Mouse (Mus musculus): ENCODE measurements around the gene Tgfb1i1. TPM values are rescaled to one million over a fixed set of nuclear protein-coding genes. Genes with fewer than 3 reads are reported as not detected.

Gene Tgfb1i1
- polyA plus RNA-seq, 1 experiment from 2014 or later = 179 TPM

DNA sequence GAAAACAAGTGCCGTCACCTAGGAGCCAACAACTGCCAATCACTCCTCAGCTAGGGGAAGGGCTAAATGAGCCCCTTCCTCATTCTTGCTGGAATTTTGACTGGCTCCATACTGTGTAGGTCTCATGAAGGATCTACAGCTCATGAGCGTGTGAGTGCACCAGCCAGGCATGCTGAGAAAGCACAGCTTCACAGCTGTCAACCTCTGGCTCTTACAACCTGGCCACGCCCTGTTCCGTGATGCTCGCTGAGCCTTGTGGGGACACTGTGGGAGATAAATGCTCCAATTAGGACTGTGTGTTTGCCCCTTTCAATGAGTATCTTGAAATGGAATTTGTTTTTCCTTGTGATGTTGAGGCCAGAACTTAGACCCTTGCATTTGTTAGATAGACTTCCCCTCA, 3.4 kb downstream of the Tgfb1i1 start:
- H3K27ac ChIP-seq (ENCODE audit: low read depth) = no peak overlapping the region
- DNase-seq (ENCODE audit: low spot score) (no peak), ATAC-seq (replicated peaks; ENCODE audit: low FRiP score, low TSS enrichment, low read depth) (no peak)
- H3K36me3 ChIP-seq (ENCODE audit: control insufficient read depth, insufficient read depth, low read length) = peaks cover 54% of the 10 kb centered on the region
- no peaks in the 10 kb centered on the region for H3K27me3 ChIP-seq (replicated peaks; ENCODE audit: control insufficient read depth, insufficient read depth, low read length)
- H3K9me3 ChIP-seq (ENCODE audit: control insufficient read depth, low read length) = no peaks in the 10 kb centered on the region
- 86% methylated on average over 5 of the region's 5 CpGs for WGBS
- peak overlapping the region; percentile 13; the same call in 1 of the 2 replicates for H3K4me2 ChIP-seq (ENCODE audit: low read length)
- no peak overlapping the region for H3K4me3 ChIP-seq (ENCODE audit: low read depth, low read length)
- H3K9ac ChIP-seq (ENCODE audit: low read length) = no peak overlapping the region
- peaks cover 28% of the 10 kb centered on the region; the same call in 1 of the 2 replicates for H3K4me1 ChIP-seq (replicated peaks; ENCODE audit: control insufficient read depth, insufficient read depth, low read length)

DNA sequence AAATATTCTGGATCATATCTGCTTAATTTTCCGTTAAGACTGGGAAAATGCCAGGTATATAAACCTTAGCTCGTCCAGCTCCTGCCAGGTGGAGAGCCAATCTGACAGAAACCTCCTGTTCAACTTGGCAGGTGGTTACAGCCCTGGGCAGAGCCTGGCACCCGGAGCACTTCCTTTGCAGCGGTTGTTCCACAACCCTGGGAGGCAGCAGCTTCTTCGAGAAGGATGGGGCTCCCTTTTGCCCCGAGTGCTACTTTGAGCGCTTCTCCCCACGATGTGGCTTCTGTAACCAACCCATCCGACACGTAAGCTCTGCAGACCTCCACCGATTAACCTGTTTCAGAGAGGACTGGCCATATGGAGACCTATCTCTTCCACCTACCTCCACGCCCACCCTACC, 5.3 kb downstream of the Tgfb1i1 start:
- H3K9ac ChIP-seq (ENCODE audit: low read length) = no peak overlapping the region
- H3K4me3 ChIP-seq (ENCODE audit: low read depth, low read length) = no peak overlapping the region
- ATAC-seq (replicated peaks; ENCODE audit: low FRiP score, low TSS enrichment, low read depth) (no peak), DNase-seq (ENCODE audit: low spot score) (no peak)
- no peaks in the 10 kb centered on the region for H3K27me3 ChIP-seq (replicated peaks; ENCODE audit: control insufficient read depth, insufficient read depth, low read length)
- H3K9me3 ChIP-seq (ENCODE audit: control insufficient read depth, low read length) = no peaks in the 10 kb centered on the region
- H3K27ac ChIP-seq (ENCODE audit: low read depth) = no peak overlapping the region
- peaks cover 51% of the 10 kb centered on the region for H3K36me3 ChIP-seq (ENCODE audit: control insufficient read depth, insufficient read depth, low read length)
- H3K4me1 ChIP-seq (replicated peaks; ENCODE audit: control insufficient read depth, insufficient read depth, low read length) = peaks cover 23% of the 10 kb centered on the region; the same call in 1 of the 2 replicates
- peak overlapping the region; percentile 35 for H3K4me2 ChIP-seq (ENCODE audit: low read length)
- WGBS = 49% methylated on average over 12 of the region's 12 CpGs

DNA sequence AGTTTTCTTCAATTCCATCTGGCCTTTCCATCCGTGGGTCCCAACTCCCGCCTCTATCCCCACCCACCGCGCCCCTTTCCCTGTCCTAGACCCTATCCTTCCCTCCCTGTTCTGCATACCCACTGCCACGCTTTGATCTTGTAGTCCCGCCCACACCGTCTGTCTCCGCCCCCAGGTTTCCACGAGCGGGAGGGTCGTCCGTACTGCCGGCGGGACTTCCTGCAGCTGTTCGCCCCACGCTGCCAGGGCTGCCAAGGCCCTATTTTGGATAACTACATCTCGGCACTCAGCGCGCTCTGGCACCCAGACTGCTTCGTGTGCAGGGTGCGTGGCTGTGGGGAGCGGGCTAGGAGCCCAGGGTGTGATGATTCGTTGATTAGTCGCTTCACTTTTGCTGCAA, 6.0 kb downstream of the Tgfb1i1 start:
- peaks cover 28% of the 10 kb centered on the region for H3K4me1 ChIP-seq (replicated peaks; ENCODE audit: control insufficient read depth, insufficient read depth, low read length)
- DNase-seq (ENCODE audit: low spot score) (no peak), ATAC-seq (replicated peaks; ENCODE audit: low FRiP score, low TSS enrichment, low read depth) (no peak)
- H3K27me3 ChIP-seq (replicated peaks; ENCODE audit: control insufficient read depth, insufficient read depth, low read length) = no peaks in the 10 kb centered on the region
- H3K4me3 ChIP-seq (ENCODE audit: low read depth, low read length) = no peak overlapping the region
- peak overlapping the region; percentile 35 for H3K4me2 ChIP-seq (ENCODE audit: low read length)
- H3K9me3 ChIP-seq (ENCODE audit: control insufficient read depth, low read length) = no peaks in the 10 kb centered on the region
- peaks cover 51% of the 10 kb centered on the region for H3K36me3 ChIP-seq (ENCODE audit: control insufficient read depth, insufficient read depth, low read length)
- 16% methylated on average over 24 of the region's 24 CpGs for WGBS
- H3K27ac ChIP-seq (ENCODE audit: low read depth) = no peak overlapping the region
- H3K9ac ChIP-seq (ENCODE audit: low read length) = no peak overlapping the region

DNA sequence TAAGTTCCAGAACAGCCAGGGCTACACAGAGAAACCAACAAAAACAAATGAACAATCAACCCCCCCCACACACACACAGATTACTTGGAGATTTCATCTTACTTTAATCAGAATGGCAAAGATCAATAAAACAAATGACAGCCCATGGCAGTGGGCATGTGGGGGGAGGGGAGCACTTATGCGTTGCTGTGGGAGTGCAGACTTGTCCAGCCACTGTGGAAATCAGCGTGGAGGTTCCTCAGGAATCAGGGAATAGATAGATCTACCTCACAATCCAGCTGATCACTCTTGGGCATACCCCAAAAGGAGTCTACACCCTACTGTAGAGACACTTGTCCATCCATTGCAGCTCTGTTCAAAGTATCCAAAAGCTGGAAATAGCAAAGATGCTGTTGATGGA, 8.4 kb downstream of the Tgfb1i1 start:
- WGBS = 51% methylated on average over 2 of the region's 2 CpGs

DNA sequence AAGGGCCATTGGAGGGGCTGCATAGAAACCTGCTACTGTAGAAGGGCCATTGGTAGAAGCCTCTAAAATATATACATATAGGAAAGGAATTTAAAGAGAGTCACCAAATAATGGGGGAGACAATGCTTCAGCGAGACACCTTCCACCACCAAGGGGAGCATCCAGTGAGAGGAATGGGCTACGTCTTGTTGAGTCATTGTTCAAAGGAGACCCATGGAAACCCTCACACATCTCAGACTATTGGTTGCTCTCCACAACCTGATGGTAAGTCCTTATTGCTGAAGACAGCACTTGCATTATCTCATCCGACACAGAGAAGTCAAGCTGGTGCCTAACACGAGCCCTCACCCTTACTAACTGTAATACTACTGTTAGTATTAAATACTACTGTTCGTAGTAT, 9.1 kb downstream of the Tgfb1i1 start:
- no peak overlapping the region for H3K9ac ChIP-seq (ENCODE audit: low read length)
- DNase-seq (ENCODE audit: low spot score) (no peak), ATAC-seq (replicated peaks; ENCODE audit: low FRiP score, low TSS enrichment, low read depth) (no peak)
- H3K27ac ChIP-seq (ENCODE audit: low read depth) = no peak overlapping the region
- peaks cover 16% of the 10 kb centered on the region for H3K4me1 ChIP-seq (replicated peaks; ENCODE audit: control insufficient read depth, insufficient read depth, low read length)
- H3K36me3 ChIP-seq (ENCODE audit: control insufficient read depth, insufficient read depth, low read length) = peaks cover 32% of the 10 kb centered on the region
- no peak overlapping the region for H3K4me3 ChIP-seq (ENCODE audit: low read depth, low read length)
- WGBS = 88% methylated on average over 5 of the region's 5 CpGs
- no peak overlapping the region for H3K4me2 ChIP-seq (ENCODE audit: low read length)
- no peaks in the 10 kb centered on the region for H3K27me3 ChIP-seq (replicated peaks; ENCODE audit: control insufficient read depth, insufficient read depth, low read length)
- H3K9me3 ChIP-seq (ENCODE audit: control insufficient read depth, low read length) = no peaks in the 10 kb centered on the region

More for the DNA sequence above, 8.4 kb downstream of the Tgfb1i1 start:
- Histone ChIP-seq H3K4me2 (ENCODE audit: low read length) (no peak overlapping the region), H3K4me3 (ENCODE audit: low read depth, low read length) (no peak overlapping the region), H3K27me3 (replicated peaks; ENCODE audit: control insufficient read depth, insufficient read depth, low read length) (no peaks in the 10 kb centered on the region), H3K4me1 (replicated peaks; ENCODE audit: control insufficient read depth, insufficient read depth, low read length) (peaks cover 18% of the 10 kb centered on the region), H3K9me3 (ENCODE audit: control insufficient read depth, low read length) (no peaks in the 10 kb centered on the region), H3K9ac (ENCODE audit: low read length) (no peak overlapping the region), H3K27ac (ENCODE audit: low read depth) (no peak overlapping the region), H3K36me3 (ENCODE audit: control insufficient read depth, insufficient read depth, low read length) (peaks cover 39% of the 10 kb centered on the region)
- DNase-seq (ENCODE audit: low spot score) (no peak), ATAC-seq (replicated peaks; ENCODE audit: low FRiP score, low TSS enrichment, low read depth) (no peak)

DNA sequence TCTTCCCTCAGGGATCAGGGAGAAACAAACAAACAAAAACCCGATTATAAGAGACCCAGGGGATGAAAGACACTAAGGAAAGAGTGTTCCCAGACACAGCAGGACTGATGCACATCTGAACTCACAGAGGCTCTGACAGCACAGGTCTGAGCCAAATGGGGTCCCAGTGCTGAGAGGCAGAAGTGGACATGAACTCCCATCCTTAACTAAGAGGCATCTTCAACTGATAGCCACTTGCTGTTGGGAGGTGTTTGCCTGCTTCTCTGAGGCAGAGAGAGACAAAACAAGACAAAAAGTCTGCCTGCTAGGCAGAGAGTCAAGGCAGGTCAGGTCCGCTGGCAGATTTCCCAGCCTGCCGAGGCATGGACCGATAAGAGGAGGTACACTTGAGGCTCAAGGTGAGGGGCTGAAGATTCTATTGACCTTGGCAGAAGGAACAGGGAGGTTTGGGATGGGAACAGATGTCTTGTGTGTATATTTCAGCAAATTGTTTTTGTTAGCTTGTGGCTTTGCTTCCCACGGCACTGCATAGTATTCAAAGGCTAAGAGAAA, 10.2 kb downstream of the Tgfb1i1 start:
- ATAC-seq (replicated peaks; ENCODE audit: low FRiP score, low TSS enrichment, low read depth) (no peak), DNase-seq (ENCODE audit: low spot score) (no peak)
- Histone ChIP-seq H3K36me3 (ENCODE audit: control insufficient read depth, insufficient read depth, low read length) (peaks cover 23% of the 10 kb centered on the region), H3K4me2 (ENCODE audit: low read length) (no peak overlapping the region), H3K27me3 (replicated peaks; ENCODE audit: control insufficient read depth, insufficient read depth, low read length) (no peaks in the 10 kb centered on the region), H3K27ac (ENCODE audit: low read depth) (no peak overlapping the region), H3K9ac (ENCODE audit: low read length) (no peak overlapping the region), H3K4me3 (ENCODE audit: low read depth, low read length) (no peak overlapping the region), H3K9me3 (ENCODE audit: control insufficient read depth, low read length) (no peaks in the 10 kb centered on the region), H3K4me1 (replicated peaks; ENCODE audit: control insufficient read depth, insufficient read depth, low read length) (peaks cover 16% of the 10 kb centered on the region)
- WGBS = 34% methylated on average over 5 of the region's 5 CpGs

DNA sequence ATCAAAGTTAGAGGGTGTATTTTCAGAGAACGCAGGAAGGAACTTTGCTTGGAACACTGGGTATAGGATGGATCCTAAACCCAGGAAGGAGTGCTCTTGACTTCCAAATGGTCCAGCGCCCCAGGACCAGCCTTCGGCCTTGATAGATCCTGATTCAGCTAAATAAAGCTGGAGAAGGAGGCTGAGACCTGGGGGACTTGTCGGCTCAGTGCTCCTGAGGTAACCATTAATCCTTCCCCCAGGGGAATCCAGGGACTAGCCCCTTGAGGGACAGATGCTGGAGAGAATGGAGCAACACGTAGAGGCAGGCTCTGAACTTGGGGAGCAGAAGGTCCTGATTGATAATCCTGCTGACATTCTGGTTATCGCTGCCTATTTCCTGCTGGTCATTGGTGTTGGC, 18.8 kb downstream of the Tgfb1i1 start, which contains the start of gene Slc5a2:
Gene Slc5a2 (plus strand): TSS at position 247 of the 400 bp plus-strand sequence.
- WGBS = 83% methylated on average over 6 of the region's 6 CpGs
- Histone ChIP-seq H3K27me3 (replicated peaks; ENCODE audit: control insufficient read depth, insufficient read depth, low read length) (no peaks in the 10 kb centered on the region), H3K9me3 (ENCODE audit: control insufficient read depth, low read length) (no peaks in the 10 kb centered on the region), H3K27ac (ENCODE audit: low read depth) (no peak within 1 kb of the TSS), H3K4me3 (ENCODE audit: low read depth, low read length) (no peak within 1 kb of the TSS), H3K36me3 (ENCODE audit: control insufficient read depth, insufficient read depth, low read length) (no peaks in the 10 kb centered on the region), H3K4me2 (ENCODE audit: low read length) (no peak within 1 kb of the TSS), H3K9ac (ENCODE audit: low read length) (no peak within 1 kb of the TSS), H3K4me1 (replicated peaks; ENCODE audit: control insufficient read depth, insufficient read depth, low read length) (no peaks in the 10 kb centered on the region)
- no peak for ATAC-seq (replicated peaks; ENCODE audit: low FRiP score, low TSS enrichment, low read depth)
- no peak for DNase-seq (ENCODE audit: low spot score)

DNA sequence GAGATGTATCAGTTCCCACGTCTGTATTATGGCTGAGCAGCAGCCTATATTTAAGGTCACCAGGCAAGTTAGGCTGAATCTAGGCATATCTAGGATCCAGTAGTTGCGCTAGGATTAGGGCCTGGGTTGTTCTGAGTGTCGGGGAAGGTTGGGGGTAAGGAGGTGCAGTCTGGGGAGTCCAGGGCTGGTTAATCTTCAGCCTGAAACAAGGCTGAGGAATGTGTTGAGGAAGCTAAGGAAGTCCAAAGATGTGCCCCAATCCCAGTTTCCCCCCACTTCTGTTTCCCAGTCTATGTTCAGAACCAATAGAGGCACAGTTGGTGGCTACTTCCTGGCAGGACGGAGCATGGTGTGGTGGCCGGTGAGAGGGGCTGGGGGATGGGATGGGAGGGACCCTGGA, 19.4 kb downstream of the Tgfb1i1 start:
- no peak overlapping the region for H3K4me3 ChIP-seq (ENCODE audit: low read depth, low read length)
- H3K36me3 ChIP-seq (ENCODE audit: control insufficient read depth, insufficient read depth, low read length) = peaks cover 2% of the 10 kb centered on the region; the same call in 1 of the 2 replicates
- no peaks in the 10 kb centered on the region for H3K4me1 ChIP-seq (replicated peaks; ENCODE audit: control insufficient read depth, insufficient read depth, low read length)
- DNase-seq (ENCODE audit: low spot score) (no peak), ATAC-seq (replicated peaks; ENCODE audit: low FRiP score, low TSS enrichment, low read depth) (no peak)
- H3K27ac ChIP-seq (ENCODE audit: low read depth) = no peak overlapping the region
- H3K9me3 ChIP-seq (ENCODE audit: control insufficient read depth, low read length) = no peaks in the 10 kb centered on the region
- no peak overlapping the region for H3K4me2 ChIP-seq (ENCODE audit: low read length)
- WGBS = 77% methylated on average over 5 of the region's 5 CpGs
- H3K27me3 ChIP-seq (replicated peaks; ENCODE audit: control insufficient read depth, insufficient read depth, low read length) = no peaks in the 10 kb centered on the region
- no peak overlapping the region for H3K9ac ChIP-seq (ENCODE audit: low read length)

DNA sequence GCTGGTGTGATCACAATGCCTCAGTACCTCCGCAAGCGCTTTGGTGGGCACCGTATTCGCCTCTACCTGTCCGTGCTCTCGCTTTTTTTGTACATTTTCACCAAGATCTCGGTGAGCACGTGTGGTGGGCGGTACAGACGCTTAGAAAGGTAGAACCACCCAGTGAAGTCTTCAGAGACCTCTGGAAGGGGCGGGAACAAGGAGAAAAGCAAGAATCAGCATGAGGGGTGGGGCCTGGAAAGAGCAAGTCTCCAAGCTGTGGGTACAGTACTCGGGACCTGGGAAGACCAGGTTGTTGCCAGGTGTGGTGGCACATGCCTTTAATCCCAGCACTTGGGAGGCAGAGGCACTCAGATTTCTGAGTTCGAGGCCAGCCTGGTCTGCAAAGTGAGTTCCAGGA, 20.8 kb downstream of the Tgfb1i1 start:
- peaks cover 15% of the 10 kb centered on the region for H3K36me3 ChIP-seq (ENCODE audit: control insufficient read depth, insufficient read depth, low read length)
- no peak for DNase-seq (ENCODE audit: low spot score)
- no peaks in the 10 kb centered on the region for H3K4me1 ChIP-seq (replicated peaks; ENCODE audit: control insufficient read depth, insufficient read depth, low read length)
- H3K27me3 ChIP-seq (replicated peaks; ENCODE audit: control insufficient read depth, insufficient read depth, low read length) = no peaks in the 10 kb centered on the region
- H3K9ac ChIP-seq (ENCODE audit: low read length) = no peak overlapping the region
- H3K27ac ChIP-seq (ENCODE audit: low read depth) = no peak overlapping the region
- H3K4me2 ChIP-seq (ENCODE audit: low read length) = no peak overlapping the region
- no peak overlapping the region for H3K4me3 ChIP-seq (ENCODE audit: low read depth, low read length)
- 62% methylated on average over 13 of the region's 13 CpGs for WGBS
- ATAC-seq (replicated peaks; ENCODE audit: low FRiP score, low TSS enrichment, low read depth) = no peak
- no peaks in the 10 kb centered on the region for H3K9me3 ChIP-seq (ENCODE audit: control insufficient read depth, low read length)

Measured in intestine, embryonic 14.5 days (tissue).